Mouse (Mus musculus) stomach, postnatal 0 days (tissue): ENCODE data around the gene Gm9821.

ENCODE experiments used
- CTCF ChIP-seq: IDR thresholded peaks from 2 replicates; pipeline ENCODE4 v1.5.1; 2016; ENCODE audit warnings: antibody characterized with exemption, low read depth, mild to moderate bottlenecking, moderate library complexity
- EP300 ChIP-seq: optimal IDR thresholded peaks from 2 replicates; pipeline ENCODE3; 2016; ENCODE audit warnings: antibody characterized with exemption

- TF ChIP-seq EP300 (no peak), CTCF (no peak)
Measured at GRCm38 (mm10) chr2:91921181-91921789, 24.2 kb upstream of the Gm9821 start.
